20 mouse cellular contexts compared by ENCODE assay signal in the genomic region with DNA sequence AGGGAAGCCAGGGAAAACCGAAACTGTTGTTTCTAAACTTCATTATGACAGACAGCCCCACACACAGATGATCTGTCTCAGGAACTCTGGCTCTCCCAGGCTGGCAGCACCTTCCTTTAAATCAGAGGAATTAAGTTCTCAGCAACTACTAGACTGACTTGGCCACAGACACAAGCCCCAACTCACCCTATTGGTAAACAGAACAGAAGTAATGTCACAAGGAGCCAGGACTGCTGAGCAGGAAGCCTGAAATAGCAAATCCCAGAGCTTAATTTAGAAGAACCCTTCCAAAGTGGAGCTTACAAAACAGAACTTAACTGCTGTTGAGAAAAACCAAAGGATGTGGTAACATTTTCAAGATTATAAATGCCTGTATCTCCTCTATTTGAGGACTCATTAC.
DNase-seq lines count a peak whose midpoint lies in the region; ATAC-seq and TF ChIP-seq lines count a peak whose summit lies in the region.
"Had no signal": no experiment of that assay in that cellular context is flagged by ENCODE, and none has a peak within 500 bp of the region (broad histone marks: within the 10 kb centered on the region; RNA-seq: fewer than 3 reads in every experiment).

No protein-coding gene starts in this region.

- H3K27ac ChIP-seq in gastrocnemius, adult 2 months = peak overlapping the region; percentile 73
- H3K27ac ChIP-seq: embryonic facial prominence, embryonic 12.5 days; heart, adult 2 months; hindbrain, embryonic 10.5 days; limb, embryonic 15.5 days; lung, embryonic 15.5 days; midbrain, embryonic 15.5 days had no signal

- DNase-seq in gastrocnemius, adult 2 months = no peak
- no peak for DNase-seq in gastrocnemius, postnatal 4 days (ENCODE audit: low spot score in 2 of 2)
- peak; percentile 10 to 22 for DNase-seq in left cerebral cortex, adult 9 months (ENCODE audit: low spot score in 2 of 2)
- no peak for DNase-seq in left cerebral cortex, postnatal 10 days (ENCODE audit: extremely low spot score in 1 of 2, low spot score in 2 of 2)
- peak; percentile 12 for DNase-seq in fibroblast of lung, adult 2 months (ENCODE audit: low read depth)
- DNase-seq in urinary bladder, postnatal 10 days (ENCODE audit: low spot score) = no peak
- DNase-seq: adrenal gland, adult 8-10 months; cerebellum, postnatal 25 days; kidney, postnatal 10 days; right cerebral cortex, postnatal 4 days; thymus, postnatal 4 days had no signal

- peak; percentile 93 for ATAC-seq in monocyte, adult 5-6 weeks (replicated peaks; ENCODE audit: insufficient number of reproducible peaks, low FRiP score, low TSS enrichment, poor library complexity, severe bottlenecking)
- ATAC-seq in erythroblast, adult 5-6 weeks (replicated peaks; ENCODE audit: low FRiP score, poor library complexity, severe bottlenecking) = no peak
- ATAC-seq: forebrain, embryonic 16.5 days; midbrain, embryonic 15.5 days had no signal

- no peak for TF ChIP-seq CTCF in gastrocnemius, adult 2 months (IDR thresholded peaks at IDR 0.05)

- no peak overlapping the region for H3K4me3 ChIP-seq in gastrocnemius, adult 2 months
- H3K4me3 ChIP-seq: embryonic facial prominence, embryonic 12.5 days; heart, adult 2 months; hindbrain, embryonic 10.5 days; limb, embryonic 15.5 days; lung, embryonic 15.5 days; midbrain, embryonic 15.5 days had no signal

- intact Hi-C loops in gastrocnemius, adult 2 months (cut with DNase I) = no loop called here
- intact Hi-C loops in left cerebral cortex, postnatal 10 days (cut with DNase I) = no loop called here

Comparison
In these comparisons a context has a peak if more than half of its experiments do, and no peak if none do; other contexts are left out.
1. DNase-seq: peak in left cerebral cortex, adult 9 months (2 of 2) and fibroblast of lung, adult 2 months (single experiment); none in gastrocnemius, adult 2 months (single experiment), gastrocnemius, postnatal 4 days (0 of 2), left cerebral cortex, postnatal 10 days (0 of 2) and urinary bladder, postnatal 10 days (single experiment).